Mouse (Mus musculus) left cerebral cortex, adult 2 months (tissue): Measurements from ENCODE around the gene Nfic. TPM values are rescaled to one million over a fixed set of nuclear protein-coding genes. Genes with fewer than 3 reads are reported as not detected.

Source experiments
- DNase-seq, 2 experiments: peaks; one replicate each; pipeline ENCODE4 v3.0.0; 2021 to 2022; ENCODE audit warnings: low spot score in 2 of 2, mixed read lengths in 1 of 2; ENCODE audit errors: extremely low spot score in 1 of 2
- H3K27ac ChIP-seq: fragments of 200-600 bp; 2 replicates; pipeline ENCODE4 v1.8.1; 2022
- H3K4me3 ChIP-seq: fragments of 200-600 bp; 2 replicates; pipeline ENCODE4 v1.8.1; 2022
- CTCF ChIP-seq: fragments of 200-600 bp; IDR thresholded peaks from 2 replicates; pipeline ENCODE4 v1.8.1; 2022; ENCODE audit warnings: antibody characterized with exemption, mild to moderate bottlenecking, moderate library complexity
- intact Hi-C: fragments of 180-260 bp; cut with DNase I; formaldehyde crosslinking; loops from one replicate; pipeline ENCODE4 v1.15.1; 2025
- total RNA-seq, 2 experiments: library from RNA; stranded (reverse); gene quantifications; 2 replicates each; pipeline ENCODE4 v1.2.3; 2021

Nfic gene
- total RNA-seq, 2 experiments from 2014 or later, result 93.4 to 94.9 TPM

DNA sequence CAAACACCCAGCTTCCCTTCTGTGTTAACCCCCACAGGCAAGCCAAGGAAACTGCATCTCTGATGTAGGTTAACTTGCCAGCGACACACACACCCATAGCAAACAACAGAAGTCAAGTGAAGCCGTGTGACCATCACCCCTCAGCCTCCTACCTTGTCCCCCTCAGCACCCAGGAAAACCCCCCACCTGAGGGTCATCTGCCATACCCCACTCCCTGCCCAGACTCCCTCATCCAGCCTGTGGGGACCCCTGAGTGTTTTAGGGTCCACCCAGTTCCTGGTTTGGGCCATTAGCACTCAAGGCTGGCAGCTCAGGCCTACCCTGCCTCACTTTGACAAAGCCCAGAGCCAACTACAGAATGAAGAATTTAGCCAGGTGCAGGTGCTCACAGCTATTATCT lies 10.6 kb upstream of the Nfic start:
- peak in 1 of 2 experiments; percentile 9 for DNase-seq
- Histone ChIP-seq H3K4me3 (no peak overlapping the region), H3K27ac (no peak overlapping the region)
- TF ChIP-seq CTCF, result no peak; the same call in 1 of the 2 replicates
- intact Hi-C loops, result no loop called here

DNA sequence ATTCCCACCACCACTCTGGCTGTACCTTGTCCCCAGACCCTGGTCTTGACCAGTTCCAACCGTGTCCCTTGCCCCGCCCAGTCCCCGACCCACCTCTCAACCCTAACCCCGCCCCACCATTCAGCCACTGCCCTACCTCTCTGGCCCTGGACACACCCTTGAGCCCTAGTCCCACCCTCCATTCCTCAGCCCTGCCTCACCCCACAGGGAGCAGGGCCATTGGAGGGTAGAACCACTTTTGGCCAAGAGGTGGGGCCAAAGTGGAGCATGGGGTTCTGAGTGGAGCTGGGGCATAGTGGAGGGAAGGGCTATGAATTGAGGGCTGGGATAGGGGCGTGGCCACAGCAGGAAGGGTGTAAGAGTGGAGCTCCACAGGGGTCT lies 9.8 kb upstream of the Nfic start:
- no peak; the same call in 1 of the 2 replicates for TF ChIP-seq CTCF
- no peak overlapping the region for H3K27ac ChIP-seq
- peak; percentile 9 to 12 for DNase-seq
- intact Hi-C loops, result no loop called here
- no peak overlapping the region for H3K4me3 ChIP-seq

DNA sequence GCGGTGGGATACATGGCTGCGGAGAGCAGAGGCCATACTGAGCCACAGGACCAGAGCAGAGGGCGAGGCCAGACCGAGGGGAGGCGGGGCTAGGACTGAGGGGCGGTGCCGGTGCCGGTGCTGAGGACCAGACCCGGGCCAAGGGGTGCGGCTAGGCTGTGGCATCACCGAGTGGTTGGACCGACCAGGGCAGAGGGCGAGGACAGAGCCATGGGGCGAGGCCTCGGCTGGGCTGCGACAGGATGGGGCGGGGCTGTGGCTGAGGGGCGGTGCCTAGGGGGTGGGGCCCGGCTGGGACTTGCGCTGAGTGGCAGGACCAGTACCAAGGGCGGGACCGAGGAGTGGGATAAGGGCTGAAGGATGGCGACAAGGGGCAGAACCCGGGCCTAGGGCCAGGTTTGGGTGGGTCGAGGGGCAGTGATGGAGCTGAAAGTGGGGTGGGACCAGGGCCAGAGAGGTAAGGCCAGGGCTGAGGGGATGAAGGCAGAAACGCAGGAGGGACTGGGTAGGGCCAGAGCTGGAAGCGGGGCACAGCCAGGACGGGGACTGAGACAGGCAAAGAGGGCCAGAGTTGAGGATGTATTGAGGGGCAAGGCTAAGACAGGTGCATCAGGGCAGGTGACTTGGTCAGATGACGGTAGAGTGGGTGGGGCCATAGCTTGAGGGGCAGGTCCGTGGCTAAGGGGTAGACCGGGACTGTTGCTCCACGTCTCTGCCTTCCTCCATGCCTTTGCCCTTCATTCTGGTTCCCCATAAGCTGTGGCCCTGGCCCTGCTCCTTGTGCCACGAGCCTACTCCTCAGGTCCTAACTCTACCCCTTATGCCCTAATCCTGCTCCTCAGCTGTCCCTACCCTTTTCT lies 9.2 kb upstream of the Nfic start:
- no peak for TF ChIP-seq CTCF
- peak; percentile 26 to 42 for DNase-seq
- intact Hi-C loops, result no loop called here
- Histone ChIP-seq H3K4me3 (no peak overlapping the region), H3K27ac (no peak overlapping the region)

DNA sequence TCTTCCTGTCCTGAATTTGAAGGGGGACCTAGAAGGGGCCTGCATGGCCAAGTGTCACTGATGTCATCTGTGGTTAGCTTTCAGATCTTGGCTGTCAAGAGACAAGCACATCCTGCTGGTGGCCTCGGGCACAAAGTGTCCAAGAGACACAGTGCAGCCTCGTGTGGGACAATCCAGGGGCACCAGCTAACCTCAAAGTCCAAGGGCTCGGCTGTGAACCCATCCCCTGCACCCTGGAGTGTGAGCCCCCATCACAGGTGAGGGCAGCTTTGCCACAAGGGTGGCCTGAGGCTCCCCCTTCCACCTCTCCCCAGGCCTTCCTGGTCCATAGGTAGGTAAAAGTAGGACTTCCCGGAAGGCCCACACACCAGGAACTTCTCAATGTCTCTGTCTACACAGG lies 8.1 kb upstream of the Nfic start:
- no peak overlapping the region for H3K4me3 ChIP-seq
- intact Hi-C loops, result no loop called here
- DNase-seq, result peak; percentile 10 to 12
- H3K27ac ChIP-seq, result no peak overlapping the region
- TF ChIP-seq CTCF, result no peak

DNA sequence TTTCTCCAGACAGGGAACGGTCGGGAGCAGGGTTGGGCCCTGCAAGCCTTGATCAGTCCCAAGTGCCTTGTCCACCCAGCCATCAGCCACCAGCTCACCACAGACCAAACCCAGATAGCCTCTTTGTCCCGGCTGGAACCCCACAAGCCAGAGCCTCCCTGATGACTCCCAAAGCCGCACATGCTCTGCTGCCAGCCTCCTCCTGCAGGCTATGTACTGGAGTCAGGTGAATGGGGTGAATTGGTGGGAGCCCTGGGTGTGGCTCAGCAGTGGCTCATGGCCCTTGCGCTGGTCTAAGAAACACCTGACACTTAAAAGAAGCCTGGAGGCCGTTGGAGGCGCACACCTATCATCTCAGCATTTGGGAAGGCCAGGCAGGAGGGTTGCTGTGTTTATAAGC lies 7.5 kb upstream of the Nfic start:
- DNase-seq, result peak; percentile 8 to 11
- H3K27ac ChIP-seq, result no peak overlapping the region
- no peak overlapping the region for H3K4me3 ChIP-seq
- intact Hi-C loops, result no loop called here
- no peak for TF ChIP-seq CTCF

DNA sequence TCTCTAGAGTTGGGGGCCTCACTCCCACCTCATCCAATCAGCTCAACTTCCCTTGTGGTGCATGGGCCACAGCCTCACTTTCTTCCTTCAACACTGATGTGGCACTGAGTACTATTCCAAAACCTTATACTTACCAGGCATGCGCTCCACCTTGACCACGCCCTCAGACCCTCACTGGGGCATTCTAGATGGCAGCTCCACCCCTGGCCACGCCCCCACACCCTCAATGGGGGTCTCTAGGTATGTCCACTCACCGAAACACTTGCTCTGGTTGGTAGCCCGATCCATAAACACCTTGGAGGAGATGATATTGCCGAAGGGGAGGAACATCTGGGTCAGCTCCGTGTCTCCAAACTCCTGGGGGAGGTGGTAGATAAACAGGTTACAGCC lies 7.0 kb upstream of the Nfic start:
- H3K4me3 ChIP-seq, result no peak overlapping the region
- peak; percentile 11 to 19 for DNase-seq
- no peak overlapping the region for H3K27ac ChIP-seq
- intact Hi-C loops, result no loop called here
- TF ChIP-seq CTCF, result no peak

DNA sequence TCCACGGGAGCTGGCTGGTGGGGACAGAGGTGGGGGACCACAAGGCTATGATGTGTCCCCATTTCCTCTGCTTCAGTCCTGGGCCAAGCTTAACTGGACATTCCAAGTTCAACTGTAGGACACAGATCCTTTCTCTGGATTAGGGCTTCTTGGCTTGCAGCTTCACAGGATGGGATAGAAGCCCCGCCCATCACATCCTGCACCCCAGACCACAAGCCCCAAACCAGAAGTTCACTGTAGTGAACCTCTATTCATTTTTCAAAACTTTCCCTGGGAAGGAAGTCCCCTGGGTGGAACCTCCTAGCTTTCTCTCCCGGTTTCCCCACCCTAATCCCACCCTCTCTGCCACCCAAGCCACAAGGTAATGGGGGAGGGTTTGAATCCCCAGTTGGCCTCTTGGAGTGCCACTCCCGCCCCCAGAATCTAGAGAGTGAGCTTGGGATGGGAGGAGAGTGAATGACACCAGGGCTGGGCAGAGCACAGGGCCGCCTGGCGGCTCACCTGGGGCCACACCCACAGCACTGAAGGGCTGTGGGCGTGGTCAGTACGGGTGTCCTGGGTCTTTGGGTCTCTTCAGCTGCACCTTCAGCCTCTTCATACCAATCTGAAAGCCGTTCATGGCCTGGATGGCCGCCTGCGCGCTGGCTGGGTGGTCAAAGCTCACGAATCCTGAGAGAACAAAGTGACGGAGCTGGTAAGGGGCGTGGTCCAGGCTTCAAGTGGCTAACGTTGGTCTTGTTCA lies 6.4 kb upstream of the Nfic start:
- intact Hi-C loops, result no loop called here
- Histone ChIP-seq H3K4me3 (no peak overlapping the region), H3K27ac (no peak overlapping the region)
- no peak for TF ChIP-seq CTCF
- DNase-seq, result peak; percentile 14 to 16

DNA sequence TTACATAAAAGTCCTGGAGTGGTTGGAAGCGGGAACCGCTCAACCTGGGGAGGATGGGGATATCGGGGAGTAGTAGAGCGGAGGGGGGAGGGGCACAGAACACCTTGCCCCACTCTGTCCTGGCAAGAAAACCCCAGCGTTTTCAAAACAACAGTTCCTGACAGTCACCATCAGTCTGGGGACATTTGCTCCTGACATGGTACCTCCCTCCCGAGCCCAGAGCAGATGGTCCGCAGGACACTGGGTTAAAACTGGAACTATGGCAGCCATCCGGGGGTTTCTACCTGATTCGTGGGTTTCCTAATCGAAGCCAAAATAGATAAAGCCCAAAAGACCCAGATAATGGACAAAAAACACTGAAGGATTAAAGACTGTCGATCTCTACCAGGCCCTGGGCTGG lies 5.5 kb upstream of the Nfic start:
- peak in 1 of 2 experiments; percentile 10 for DNase-seq
- intact Hi-C loops, result no loop called here

DNA sequence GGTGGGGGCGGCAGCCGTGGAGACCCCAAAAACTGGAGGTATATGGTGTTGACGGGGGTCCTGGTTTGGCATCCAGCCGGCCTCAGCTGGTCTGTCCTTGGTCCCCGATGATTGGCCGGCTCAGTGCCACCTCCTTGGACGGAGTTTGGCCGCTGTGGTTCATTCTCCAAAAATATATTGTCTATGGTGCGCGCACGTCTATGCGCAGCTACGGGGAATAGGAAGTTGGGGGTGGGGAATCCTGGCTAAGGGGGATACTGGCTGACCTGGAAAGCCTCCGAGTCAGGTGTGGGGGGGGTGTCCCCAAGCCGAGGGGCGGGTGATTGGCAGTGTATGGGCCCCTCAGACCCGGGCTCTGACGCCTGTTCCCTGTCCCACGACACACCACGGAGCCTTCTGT lies 5.0 kb upstream of the Nfic start:
- intact Hi-C loops, result no loop called here
- no peak overlapping the region for H3K27ac ChIP-seq
- no peak overlapping the region for H3K4me3 ChIP-seq
- TF ChIP-seq CTCF, result no peak
- peak in 1 of 2 experiments; percentile 13 for DNase-seq

More for the DNA sequence above, 5.5 kb upstream of the Nfic start:
- Histone ChIP-seq H3K27ac (no peak overlapping the region), H3K4me3 (no peak overlapping the region)
- TF ChIP-seq CTCF, result no peak

DNA sequence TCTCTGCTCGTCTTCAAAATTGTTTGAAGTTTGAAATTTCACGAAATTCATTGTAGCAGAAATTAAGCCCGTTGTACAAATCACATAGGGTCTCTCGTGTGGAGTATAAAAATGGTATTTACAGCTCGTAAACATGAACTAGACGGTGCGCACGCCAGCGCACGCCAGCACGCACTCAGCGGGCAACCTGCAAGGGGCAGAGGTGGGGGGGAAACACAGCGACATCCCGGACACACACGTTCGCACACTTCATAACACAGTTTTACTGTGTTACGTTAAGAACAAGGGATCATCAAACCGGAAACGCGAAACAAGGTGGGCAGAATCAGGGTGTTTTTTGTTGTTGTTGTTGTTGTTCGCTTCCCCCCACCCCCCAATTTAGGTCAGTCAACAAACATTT lies 4.0 kb upstream of the Nfic start:
- DNase-seq, result no peak
- TF ChIP-seq CTCF, result no peak
- no peak overlapping the region for H3K4me3 ChIP-seq
- intact Hi-C loops, result no loop called here
- no peak overlapping the region for H3K27ac ChIP-seq

DNA sequence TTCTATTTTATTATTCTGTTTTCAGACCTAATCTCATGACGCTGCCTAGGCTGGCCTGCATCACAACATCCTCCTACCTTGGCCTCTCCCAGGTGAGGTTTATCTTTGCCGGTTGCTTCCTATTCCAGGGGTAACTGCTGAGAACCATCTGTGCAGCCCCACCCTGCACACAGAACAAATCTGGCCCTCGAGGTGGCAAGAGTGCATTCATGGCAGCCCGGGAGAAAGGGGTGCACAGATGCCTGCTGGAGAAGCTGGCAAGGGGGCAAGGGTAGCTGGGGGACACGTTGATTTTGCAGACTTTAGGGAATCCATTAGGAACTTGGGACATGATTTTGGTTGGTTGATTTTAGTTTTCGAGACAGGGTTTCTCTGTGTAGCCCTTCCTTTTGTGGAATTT lies 2.8 kb upstream of the Nfic start:
- peak in 1 of 2 experiments; percentile 11 for DNase-seq
- no peak overlapping the region for H3K4me3 ChIP-seq
- no peak overlapping the region for H3K27ac ChIP-seq
- no peak for TF ChIP-seq CTCF
- intact Hi-C loops, result no loop called here

DNA sequence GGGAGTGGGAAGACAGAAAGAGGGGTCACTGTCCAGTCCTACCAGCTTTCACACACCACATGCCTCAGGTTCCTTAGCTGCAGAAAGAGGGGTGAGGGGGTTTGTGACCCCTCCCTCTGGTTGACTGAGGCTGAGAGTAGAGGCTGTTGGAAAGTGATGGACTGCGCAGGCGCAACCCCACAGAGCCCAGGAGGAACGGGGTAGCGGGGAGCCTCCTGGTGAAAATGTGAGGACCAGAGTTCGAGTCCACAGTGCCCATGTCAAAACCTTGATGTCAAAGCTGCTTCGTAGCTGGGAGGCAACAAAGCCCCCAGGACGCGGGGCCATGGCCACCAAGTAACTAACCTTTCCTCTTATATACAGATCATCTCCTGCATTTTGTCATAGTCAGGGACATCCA lies 2.2 kb upstream of the Nfic start:
- Histone ChIP-seq H3K4me3 (no peak overlapping the region), H3K27ac (no peak overlapping the region)
- TF ChIP-seq CTCF, result no peak
- peak; percentile 13 for DNase-seq
- intact Hi-C loops, result no loop called here
